Mouse (Mus musculus) liver, adult 2 months (tissue): ENCODE results near the gene Ralgps2.

Source experiments
- CTCF ChIP-seq: fragments of 200-500 bp; IDR thresholded peaks from 2 replicates; pipeline ENCODE4 v1.5.1; 2011; ENCODE audit warnings: low read depth, low read length, control low read depth
- POLR2A ChIP-seq: fragments of 200-500 bp; IDR thresholded peaks from 2 replicates; pipeline ENCODE4 v1.6.1; 2011; ENCODE audit warnings: low read length, control low read depth; ENCODE audit not compliant: insufficient read depth; ENCODE audit errors: extremely low read depth

DNA sequence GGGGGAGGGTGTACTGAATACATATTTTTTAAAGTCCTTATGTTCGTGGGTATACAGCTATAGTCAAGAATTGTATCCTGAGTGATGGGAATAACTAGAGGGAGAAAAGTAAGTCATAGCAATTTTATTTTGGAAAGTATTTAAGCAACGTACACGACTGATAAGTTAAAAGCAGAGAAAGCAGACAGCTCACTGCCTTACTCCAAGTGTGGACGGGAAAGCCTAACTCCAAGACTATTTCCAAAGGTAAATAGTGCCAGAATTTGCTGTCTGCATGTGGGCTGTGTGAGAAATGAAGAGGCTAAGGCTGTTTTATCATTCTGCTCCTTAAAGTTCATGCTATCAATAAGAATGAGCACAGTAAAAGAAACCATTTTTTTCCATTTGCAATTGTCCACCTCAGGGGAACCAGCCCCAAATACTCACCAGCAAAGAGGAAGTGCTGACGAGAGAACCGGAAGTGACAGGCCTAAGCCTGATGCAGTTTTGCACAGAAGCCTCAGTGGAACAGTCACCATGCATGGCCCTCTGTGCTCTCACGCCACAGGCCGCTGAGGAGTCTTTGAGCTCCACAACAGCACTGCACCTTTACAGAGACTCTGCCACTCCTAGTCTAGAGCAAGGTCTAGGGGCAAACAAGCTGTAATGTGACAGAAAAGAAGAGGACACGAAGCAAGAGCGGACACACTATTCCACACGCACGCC, 18.0 kb downstream of the Ralgps2 start:
- TF ChIP-seq CTCF (no peak), POLR2A (no peak)
